Mouse (Mus musculus): ENCODE data around the gene Fasn. TPM values are rescaled to one million over a fixed set of nuclear protein-coding genes. Genes with fewer than 3 reads are reported as not detected.
"Not testable (repeated sequence)": the region's sequence is repeated elsewhere in the genome, so short reads cannot be mapped to it uniquely, and the experiment has no call there.

Gene Fasn
- polyA plus RNA-seq (2015; fragmentation: Nextera tagmentation; extraction: Ambion mirVana) = 67.9 and 69.7 TPM in 2 replicates

GRCm38 (mm10) chr11:120823956-120824786, at the start of gene Fasn:
TSS of gene Fasn (minus strand) at chr11:120824547.
- H3K36me3 ChIP-seq = peaks cover 32% of the 10 kb centered on the region
- ATAC-seq (ENCODE audit: low FRiP score) = peak; percentile 92
- under 1% methylated on average over 103 of the region's 109 CpGs for WGBS
- H3K4me3 ChIP-seq = peak within 1 kb of the TSS; percentile 91
- peak within 1 kb of the TSS; percentile 100 for H3K27ac ChIP-seq
- no peaks in the 10 kb centered on the region for H3K9me3 ChIP-seq
- H3K4me2 ChIP-seq = peak within 1 kb of the TSS; percentile 99
- H3K9ac ChIP-seq = peak within 1 kb of the TSS; percentile 98
- H3K4me1 ChIP-seq (replicated peaks) = peaks cover 51% of the 10 kb centered on the region
- H3K27me3 ChIP-seq = no peaks in the 10 kb centered on the region

- Histone ChIP-seq H3K9ac (peak overlapping the region; percentile 35; the same call in 1 of the 2 replicates), H3K4me1 (replicated peaks) (no peaks in the 10 kb centered on the region), H3K36me3 (peaks cover 24% of the 10 kb centered on the region), H3K9me3 (no peaks in the 10 kb centered on the region), H3K4me2 (no peak overlapping the region), H3K27ac (no peak overlapping the region), H3K27me3 (no peaks in the 10 kb centered on the region), H3K4me3 (no peak overlapping the region)
- ATAC-seq (ENCODE audit: low FRiP score) = no peak
- WGBS = 83% methylated on average over 6 of the region's 6 CpGs
Measured at GRCm38 (mm10) chr11:120873206-120873605, 48.9 kb upstream of the Fasn start.

- Histone ChIP-seq H3K27me3 (no peaks in the 10 kb centered on the region), H3K27ac (no peak overlapping the region)
- 95% methylated on average over 9 of the region's 9 CpGs for WGBS
Measured at GRCm38 (mm10) chr11:120871521-120871920, 47.2 kb upstream of the Fasn start.

GRCm38 (mm10) chr11:120865816-120866215, 41.5 kb upstream of the Fasn start:
- Histone ChIP-seq H3K4me3 (no peak overlapping the region), H3K9ac (no peak overlapping the region), H3K27ac (no peak overlapping the region), H3K4me2 (no peak overlapping the region), H3K36me3 (peaks cover 18% of the 10 kb centered on the region; the same call in 1 of the 2 replicates), H3K27me3 (no peaks in the 10 kb centered on the region), H3K9me3 (no peaks in the 10 kb centered on the region), H3K4me1 (replicated peaks) (no peaks in the 10 kb centered on the region)
- ATAC-seq (ENCODE audit: low FRiP score) = no peak
- 87% methylated on average over 1 of the region's 1 CpGs for WGBS

More at GRCm38 (mm10) chr11:120871521-120871920, 47.2 kb upstream of the Fasn start:
- Histone ChIP-seq H3K4me3 (no peak overlapping the region), H3K4me2 (no peak overlapping the region), H3K36me3 (peaks cover 8% of the 10 kb centered on the region; the same call in 1 of the 2 replicates), H3K4me1 (replicated peaks) (no peaks in the 10 kb centered on the region), H3K9me3 (no peaks in the 10 kb centered on the region), H3K9ac (no peak overlapping the region)
- ATAC-seq (ENCODE audit: low FRiP score) = no peak

- peaks cover 44% of the 10 kb centered on the region for H3K36me3 ChIP-seq
- 81% methylated on average over 10 of the region's 10 CpGs for WGBS
- ATAC-seq (ENCODE audit: low FRiP score) = no peak
- no peak overlapping the region for H3K4me2 ChIP-seq
- no peak overlapping the region for H3K4me3 ChIP-seq
- H3K27me3 ChIP-seq = no peaks in the 10 kb centered on the region
- no peaks in the 10 kb centered on the region for H3K9me3 ChIP-seq
- no peaks in the 10 kb centered on the region for H3K4me1 ChIP-seq (replicated peaks)
- no peak overlapping the region for H3K9ac ChIP-seq
- no peak overlapping the region for H3K27ac ChIP-seq
Measured at GRCm38 (mm10) chr11:120862819-120863218, 38.5 kb upstream of the Fasn start.

GRCm38 (mm10) chr11:120855938-120856337, 31.6 kb upstream of the Fasn start:
- not testable (repeated sequence) for H3K4me3 ChIP-seq; H3K4me1 ChIP-seq (replicated peaks); H3K27ac ChIP-seq; ATAC-seq (ENCODE audit: low FRiP score); H3K27me3 ChIP-seq; H3K9me3 ChIP-seq; H3K4me2 ChIP-seq; H3K9ac ChIP-seq
- H3K36me3 ChIP-seq = peaks cover 39% of the 10 kb centered on the region
- 89% methylated on average over 3 of the region's 3 CpGs for WGBS

- 74% methylated on average over 4 of the region's 4 CpGs for WGBS
- no peak overlapping the region for H3K4me2 ChIP-seq
- H3K27me3 ChIP-seq = no peaks in the 10 kb centered on the region
- H3K9ac ChIP-seq = no peak overlapping the region
- H3K9me3 ChIP-seq = no peaks in the 10 kb centered on the region
- H3K4me1 ChIP-seq (replicated peaks) = no peaks in the 10 kb centered on the region
- ATAC-seq (ENCODE audit: low FRiP score) = no peak
- no peak overlapping the region for H3K4me3 ChIP-seq
- peaks cover 18% of the 10 kb centered on the region for H3K36me3 ChIP-seq
- H3K27ac ChIP-seq = no peak overlapping the region
Measured at GRCm38 (mm10) chr11:120853788-120854187, 29.4 kb upstream of the Fasn start.

- Histone ChIP-seq H3K27me3 (no peaks in the 10 kb centered on the region), H3K9me3 (no peaks in the 10 kb centered on the region), H3K36me3 (peaks cover 11% of the 10 kb centered on the region), H3K9ac (no peak overlapping the region), H3K4me3 (no peak overlapping the region), H3K27ac (no peak overlapping the region), H3K4me2 (no peak overlapping the region), H3K4me1 (replicated peaks) (no peaks in the 10 kb centered on the region)
- no peak for ATAC-seq (ENCODE audit: low FRiP score)
- WGBS = 95% methylated on average over 4 of the region's 4 CpGs
Measured at GRCm38 (mm10) chr11:120853158-120853557, 28.8 kb upstream of the Fasn start.

GRCm38 (mm10) chr11:120852083-120852935, 28.0 kb upstream of the Fasn start:
- Histone ChIP-seq H3K4me3 (no peak overlapping the region), H3K9me3 (no peaks in the 10 kb centered on the region), H3K27ac (no peak overlapping the region), H3K36me3 (peaks cover 3% of the 10 kb centered on the region), H3K27me3 (no peaks in the 10 kb centered on the region), H3K4me1 (replicated peaks) (no peaks in the 10 kb centered on the region), H3K9ac (no peak overlapping the region), H3K4me2 (no peak overlapping the region)
- no peak for ATAC-seq (ENCODE audit: low FRiP score)
- WGBS = 68% methylated on average over 11 of the region's 11 CpGs

- H3K27ac ChIP-seq = no peak overlapping the region
- H3K27me3 ChIP-seq = no peaks in the 10 kb centered on the region
- no peaks in the 10 kb centered on the region for H3K4me1 ChIP-seq (replicated peaks)
- H3K4me3 ChIP-seq = no peak overlapping the region
- no peaks in the 10 kb centered on the region for H3K9me3 ChIP-seq
- no peak overlapping the region for H3K4me2 ChIP-seq
- ATAC-seq (ENCODE audit: low FRiP score) = no peak
- 71% methylated on average over 2 of the region's 2 CpGs for WGBS
- H3K36me3 ChIP-seq = no peaks in the 10 kb centered on the region
- no peak overlapping the region for H3K9ac ChIP-seq
Measured at GRCm38 (mm10) chr11:120851582-120851981, 27.2 kb upstream of the Fasn start.

- H3K9me3 ChIP-seq = no peaks in the 10 kb centered on the region
- no peak for ATAC-seq (ENCODE audit: low FRiP score)
- no peak overlapping the region for H3K27ac ChIP-seq
- H3K27me3 ChIP-seq = no peaks in the 10 kb centered on the region
- H3K36me3 ChIP-seq = no peaks in the 10 kb centered on the region
- WGBS = 70% methylated on average over 1 of the region's 1 CpGs
- no peak overlapping the region for H3K4me2 ChIP-seq
- H3K4me1 ChIP-seq (replicated peaks) = no peaks in the 10 kb centered on the region
- H3K4me3 ChIP-seq = no peak overlapping the region
- no peak overlapping the region for H3K9ac ChIP-seq
Measured at GRCm38 (mm10) chr11:120851132-120851531, 26.8 kb upstream of the Fasn start.

GRCm38 (mm10) chr11:120850331-120851030, 26.1 kb upstream of the Fasn start:
- ATAC-seq (ENCODE audit: low FRiP score) = no peak
- Histone ChIP-seq H3K4me1 (replicated peaks) (no peaks in the 10 kb centered on the region), H3K4me3 (no peak overlapping the region), H3K4me2 (no peak overlapping the region), H3K9ac (no peak overlapping the region), H3K9me3 (no peaks in the 10 kb centered on the region), H3K27ac (no peak overlapping the region), H3K27me3 (no peaks in the 10 kb centered on the region), H3K36me3 (no peaks in the 10 kb centered on the region)
- 78% methylated on average over 2 of the region's 2 CpGs for WGBS
